Mouse (Mus musculus) erythroid progenitor cell, adult 5-6 weeks (primary cell): ENCODE data around the gene Clnk. TPM values are rescaled to one million over a fixed set of nuclear protein-coding genes. Genes with fewer than 3 reads are reported as not detected.

ENCODE experiments used
- ATAC-seq: replicated peaks from 2 replicates; pipeline ENCODE4 v1.8.0; 2016; ENCODE audit warnings: moderate number of reproducible peaks, mild to moderate bottlenecking, moderate TSS enrichment, inconsistent platforms; ENCODE audit not compliant: poor library complexity, low FRiP score, severe bottlenecking
- total RNA-seq, 2 experiments: library from RNA; stranded (forward) in 1 of 2; stranded (reverse) in 1 of 2; fragments of 150-400 nt in 1 of 2; fragments of 186-747, 209-891 nt in 1 of 2; gene quantifications; 2 replicates each; pipeline versions ENCODE4 v1.2.3 to v1.2.4; 2015 to 2017; ENCODE audit warnings: low replicate concordance in 2 of 2

The Clnk gene
- total RNA-seq, 2 experiments from 2014 or later: 0.84 TPM; not detected in 1

DNA sequence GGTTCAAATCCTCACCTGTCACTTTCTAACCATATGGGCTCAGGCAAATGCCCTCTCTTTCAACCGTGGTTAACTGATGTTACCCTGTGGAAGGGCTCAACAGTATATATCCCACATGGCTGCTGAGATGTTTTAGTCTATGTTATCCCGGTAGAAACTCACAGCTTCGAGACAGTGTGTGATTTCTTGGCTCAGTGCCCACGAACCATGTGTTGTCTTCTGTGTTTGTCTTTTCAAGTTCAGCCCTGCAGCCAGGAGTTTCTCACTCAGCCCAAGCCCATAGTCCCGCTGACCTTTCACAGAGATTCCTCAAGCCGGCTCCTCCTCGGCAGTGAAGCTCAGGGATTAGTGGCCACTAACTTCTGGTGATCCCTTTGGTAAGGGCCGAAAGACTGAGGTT, 96.0 kb downstream of the Clnk start:
- no peak for ATAC-seq

DNA sequence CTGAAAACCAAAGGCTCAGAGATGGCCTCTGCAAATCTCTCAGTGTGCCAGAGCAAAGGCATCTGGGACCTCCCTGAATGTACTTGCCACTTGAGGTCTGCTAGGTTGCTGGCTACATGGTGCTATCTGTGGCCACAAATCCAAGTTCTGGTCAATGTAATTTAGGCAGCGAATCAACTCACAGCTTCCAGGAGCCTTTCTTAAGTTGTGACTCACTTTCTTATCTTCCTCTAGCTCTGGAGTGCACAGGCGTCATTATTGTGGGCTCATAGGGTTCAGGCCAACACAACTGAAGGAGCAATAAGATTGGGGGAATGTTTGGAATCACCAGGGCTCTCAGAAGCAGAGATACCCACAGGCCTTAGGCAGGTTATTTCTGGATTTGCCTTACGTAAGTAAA, 96.6 kb downstream of the Clnk start:
- ATAC-seq: no peak

DNA sequence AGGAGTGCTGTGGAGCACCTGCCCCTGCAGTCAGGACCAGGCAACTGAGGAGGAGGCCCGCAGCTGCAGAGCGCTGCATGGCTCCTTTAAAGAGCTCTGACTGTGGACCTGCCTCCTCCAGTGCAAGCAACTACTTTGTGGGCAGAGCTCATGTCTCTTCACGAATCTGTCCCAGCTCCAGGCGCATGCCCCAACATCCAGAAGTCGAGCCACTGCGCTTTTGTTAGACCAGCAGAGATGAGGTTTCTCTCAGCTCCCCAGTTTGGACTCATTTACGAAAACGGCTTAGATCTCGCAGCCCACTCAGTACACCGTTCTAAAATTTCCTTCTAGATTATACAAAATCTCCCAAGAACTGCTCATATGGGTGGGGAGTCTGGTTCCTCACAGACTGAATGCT, 101.1 kb downstream of the Clnk start:
- no peak for ATAC-seq

DNA sequence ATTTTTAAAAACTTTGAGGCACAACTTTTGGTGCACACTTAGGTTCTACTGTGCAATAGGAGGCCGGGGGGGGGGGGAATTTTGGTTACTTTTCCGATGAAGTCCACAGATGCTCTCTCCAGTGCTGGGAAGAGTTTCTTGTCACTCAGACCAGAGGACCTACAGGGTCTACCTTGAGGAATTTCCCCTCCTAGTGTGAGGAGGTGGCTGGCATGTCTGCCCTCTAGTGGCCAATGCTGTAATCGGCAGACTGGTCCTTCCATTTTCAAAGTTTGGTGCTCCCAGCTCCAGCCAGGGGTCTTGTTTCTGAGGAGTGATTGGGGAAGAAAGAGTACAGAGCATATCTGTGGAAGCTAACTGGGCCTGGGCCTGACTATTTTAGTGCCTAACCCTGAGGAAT, 121.7 kb downstream of the Clnk start:
- ATAC-seq: no peak

DNA sequence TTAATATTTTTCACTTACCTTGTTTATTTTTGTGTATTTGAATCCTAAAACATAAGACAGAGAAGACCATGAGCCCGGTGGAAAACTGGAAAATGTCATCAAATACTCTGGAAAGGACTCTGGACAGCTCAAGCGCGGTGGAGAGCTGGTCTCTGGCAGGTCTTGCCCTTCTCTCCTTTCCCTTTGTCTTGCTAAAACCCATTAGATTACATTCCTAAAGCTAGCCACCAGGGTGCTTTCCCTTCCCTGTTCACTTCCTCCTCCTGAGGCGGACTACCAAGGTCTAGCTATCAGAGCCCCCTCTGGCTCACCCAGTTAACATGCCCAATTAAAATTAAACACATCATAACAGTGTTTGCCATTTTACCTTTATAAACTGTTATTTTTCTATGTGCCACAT, 123.9 kb downstream of the Clnk start:
- ATAC-seq: no peak

DNA sequence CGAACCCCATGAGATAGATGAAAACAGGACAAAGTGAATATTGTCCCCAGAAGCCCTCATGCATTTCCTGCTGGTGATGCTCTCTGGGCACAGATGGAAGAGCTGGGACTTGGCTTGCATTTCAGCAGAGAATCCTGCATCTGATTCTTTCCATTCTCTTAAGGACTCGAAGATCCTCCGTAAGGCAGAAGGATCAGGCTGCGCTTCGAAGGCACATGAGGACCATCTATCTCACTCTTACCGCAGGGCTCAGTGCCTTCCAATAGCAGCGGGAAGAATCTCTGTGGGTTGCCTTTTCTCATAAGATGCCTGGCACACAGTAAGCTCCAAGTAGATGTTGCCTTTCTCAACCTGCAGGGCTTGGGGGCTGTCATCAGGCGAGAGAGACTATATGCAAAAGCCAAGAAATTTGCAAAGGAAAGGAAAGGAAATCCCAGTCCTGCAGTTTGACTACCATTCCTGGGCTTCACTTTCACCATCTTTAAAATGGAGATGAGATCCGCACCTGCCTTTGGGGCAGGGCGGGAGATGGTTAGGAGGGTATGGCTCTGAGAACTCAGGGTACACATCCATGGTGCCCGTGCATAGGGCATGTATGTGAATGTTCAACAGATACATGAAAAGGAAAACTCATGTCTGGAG, 167.6 kb downstream of the Clnk start:
- no peak for ATAC-seq

DNA sequence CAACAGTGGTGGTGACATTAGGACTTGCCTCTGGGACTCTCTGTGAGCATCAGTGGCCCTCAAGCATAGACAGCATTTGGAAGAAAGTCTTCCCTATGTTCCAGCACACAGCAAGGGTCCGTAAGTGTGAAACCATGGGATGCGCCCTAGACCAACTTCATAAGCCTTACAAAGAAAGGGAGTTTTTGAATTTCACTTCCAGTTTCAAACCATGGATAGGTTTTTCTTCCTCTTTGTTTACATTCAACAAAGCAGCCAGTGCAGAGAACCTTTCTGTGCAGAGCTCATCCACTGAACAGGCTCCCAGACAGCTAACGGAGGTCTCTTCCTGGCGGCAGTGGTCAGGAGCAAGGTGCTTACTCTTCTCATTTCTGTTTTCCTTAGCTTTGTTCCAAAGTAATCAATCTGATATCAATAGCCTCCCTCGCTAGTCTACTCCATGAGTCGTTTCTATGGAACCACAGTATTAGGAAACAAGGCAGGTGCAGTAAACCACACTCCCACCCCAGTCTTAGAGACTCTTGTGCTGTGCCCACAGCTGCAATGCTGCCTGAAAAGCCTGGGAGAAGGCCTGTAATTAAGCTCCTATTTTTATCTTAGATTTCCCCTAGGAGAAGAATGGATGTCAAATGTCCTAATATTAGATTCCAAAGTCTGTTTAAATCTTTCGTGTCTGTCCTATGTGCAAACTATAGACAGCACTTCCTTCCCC, 169.1 kb downstream of the Clnk start:
- no peak for ATAC-seq

DNA sequence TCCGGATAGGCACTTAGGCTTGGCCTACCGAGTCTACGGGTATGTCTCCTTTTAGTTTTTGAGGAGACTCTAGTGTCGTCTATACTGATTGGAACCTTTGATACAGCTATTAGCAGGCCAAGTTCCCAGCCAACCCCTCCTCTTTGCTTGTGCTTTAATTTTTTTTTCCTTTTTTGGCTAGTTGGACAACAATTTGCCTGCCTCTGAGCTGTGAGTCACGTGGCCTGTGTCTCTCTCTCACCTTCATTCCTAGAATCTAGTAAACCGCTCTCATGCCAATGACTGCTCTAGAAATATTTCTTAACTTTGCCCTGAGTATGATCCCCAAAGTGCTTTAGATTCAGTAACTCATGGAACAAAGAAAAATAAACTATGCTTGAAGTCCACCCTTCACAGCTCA, 173.7 kb downstream of the Clnk start:
- no peak for ATAC-seq

DNA sequence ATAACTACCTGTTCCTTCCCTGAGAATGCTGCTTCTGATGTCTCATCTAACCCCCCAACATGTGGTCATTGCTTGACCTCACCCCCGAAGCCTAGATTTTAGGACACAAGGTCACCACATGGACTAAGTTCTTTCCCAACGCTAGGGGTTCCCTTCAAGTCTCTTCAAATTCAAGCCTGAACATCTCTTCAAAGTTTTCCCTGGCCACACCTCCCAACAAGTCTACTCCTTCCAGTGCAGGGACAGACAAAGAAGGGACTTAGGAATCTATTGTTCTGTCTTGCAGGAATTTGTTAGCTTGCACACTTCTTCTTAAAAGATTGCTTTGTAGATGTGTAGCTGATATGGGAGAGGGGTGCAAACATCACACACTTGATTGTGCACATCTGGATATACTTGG, 174.5 kb downstream of the Clnk start:
- ATAC-seq: no peak

DNA sequence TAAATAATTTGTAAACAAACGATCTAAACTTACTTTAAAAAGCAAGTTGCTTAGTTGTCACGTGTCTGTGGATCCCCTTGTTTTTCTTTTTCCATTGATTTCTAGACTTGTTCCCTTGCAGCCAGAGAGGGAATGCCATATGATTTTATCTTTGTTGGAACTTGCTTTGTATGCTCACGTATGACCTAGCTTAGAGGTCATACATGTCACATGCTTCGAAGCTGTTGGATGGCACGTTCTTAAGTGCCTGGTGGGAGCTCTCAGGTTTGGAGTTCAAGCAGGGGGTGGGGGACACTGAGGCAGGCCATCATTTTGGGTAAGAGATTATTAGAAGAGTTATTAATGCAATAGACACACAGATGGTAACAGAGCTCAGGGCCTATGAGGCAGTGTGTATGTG, 178.1 kb downstream of the Clnk start:
- ATAC-seq: no peak

DNA sequence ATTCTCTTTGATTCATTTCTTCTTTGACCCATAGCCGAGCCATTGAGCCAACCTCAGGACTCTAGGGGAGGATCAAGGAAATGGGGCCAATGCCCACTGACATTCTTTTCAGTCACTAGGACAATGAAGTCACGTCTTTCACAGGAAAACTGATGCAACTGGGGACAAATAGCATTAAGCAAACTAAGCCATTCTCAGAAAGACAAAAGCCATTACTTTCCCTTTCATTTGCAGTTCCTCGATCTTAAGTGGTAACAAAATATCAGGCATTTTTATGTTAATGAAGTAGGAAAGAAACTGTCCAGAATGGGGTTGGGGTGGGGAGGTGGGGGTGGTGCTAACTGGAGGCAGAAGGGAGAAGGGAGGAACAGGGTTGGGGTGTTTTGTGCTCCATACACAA, 178.6 kb downstream of the Clnk start:
- no peak for ATAC-seq

DNA sequence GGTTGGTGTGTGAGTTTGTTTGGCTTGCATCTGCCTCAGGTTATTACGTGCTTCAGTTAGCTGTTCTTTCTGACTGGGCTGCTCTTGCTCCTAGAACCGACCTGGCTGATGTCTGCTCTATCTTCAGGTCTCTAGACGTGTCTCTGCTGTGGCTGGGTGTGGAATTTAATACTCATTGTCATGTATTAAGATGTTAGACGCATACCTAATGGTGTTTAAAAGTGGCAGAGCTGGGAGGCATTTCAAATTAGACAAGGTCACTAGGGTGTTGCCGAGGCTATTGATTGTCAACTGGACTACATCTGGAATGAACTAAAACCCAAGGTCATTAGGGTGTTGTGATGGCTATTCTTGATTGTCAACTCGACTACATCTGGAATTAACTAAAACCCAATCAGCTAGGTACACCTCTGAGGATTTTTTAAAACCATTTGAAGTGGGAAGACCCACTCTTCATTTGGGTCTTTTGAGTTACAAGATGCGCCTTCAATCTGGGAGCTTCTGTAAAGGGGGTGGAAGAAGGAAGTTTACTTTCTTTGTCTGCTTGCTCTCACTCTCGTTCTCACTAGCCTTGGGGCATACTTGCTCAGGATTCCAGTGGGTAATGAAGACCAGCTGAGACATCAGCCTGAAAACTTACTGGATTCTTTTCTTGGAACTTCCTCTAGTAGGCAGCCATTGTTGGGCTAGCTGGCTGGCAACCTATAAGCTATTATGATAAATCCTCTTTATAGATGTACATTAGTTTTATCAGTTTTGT, 179.8 kb downstream of the Clnk start:
- ATAC-seq: no peak

DNA sequence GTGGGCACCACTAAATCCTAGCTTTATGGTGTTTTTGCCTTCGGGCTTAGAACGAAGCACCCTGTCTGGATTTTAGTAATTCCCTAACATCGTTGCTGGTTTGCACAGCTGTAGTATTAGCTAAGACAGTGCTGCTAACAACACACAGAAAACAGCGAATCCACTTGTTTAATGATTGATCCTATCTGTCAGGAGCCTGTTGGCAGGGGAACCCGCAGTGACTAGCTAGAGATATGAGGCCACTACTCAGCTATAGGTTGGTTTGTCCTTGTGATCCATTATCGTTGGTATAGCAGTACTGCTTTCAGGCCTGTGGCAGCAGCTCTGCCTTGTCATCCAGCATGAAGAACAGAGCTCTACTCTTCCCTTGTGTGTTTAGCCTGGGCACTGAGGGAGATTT, 183.8 kb downstream of the Clnk start:
- no peak for ATAC-seq

DNA sequence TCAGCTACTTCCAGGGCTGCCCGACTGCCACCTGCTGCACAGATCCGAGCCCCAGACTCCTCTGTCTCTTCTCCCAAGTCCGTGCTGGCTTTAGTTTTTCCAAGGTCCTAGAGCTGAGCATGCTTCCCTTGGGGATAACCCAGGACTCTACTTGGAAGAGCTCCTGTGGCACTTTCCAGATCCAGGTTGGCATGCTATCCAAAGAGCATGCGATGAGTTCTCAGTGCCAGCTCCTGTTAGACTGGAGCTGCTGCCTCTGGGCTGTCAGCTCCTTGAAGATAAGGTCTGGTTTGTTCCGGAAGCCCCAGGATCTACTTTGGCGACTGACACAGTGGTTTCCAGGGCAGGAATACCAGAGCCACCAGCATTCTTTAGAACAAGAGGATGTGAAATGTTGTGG, 187.4 kb downstream of the Clnk start:
- no peak for ATAC-seq

DNA sequence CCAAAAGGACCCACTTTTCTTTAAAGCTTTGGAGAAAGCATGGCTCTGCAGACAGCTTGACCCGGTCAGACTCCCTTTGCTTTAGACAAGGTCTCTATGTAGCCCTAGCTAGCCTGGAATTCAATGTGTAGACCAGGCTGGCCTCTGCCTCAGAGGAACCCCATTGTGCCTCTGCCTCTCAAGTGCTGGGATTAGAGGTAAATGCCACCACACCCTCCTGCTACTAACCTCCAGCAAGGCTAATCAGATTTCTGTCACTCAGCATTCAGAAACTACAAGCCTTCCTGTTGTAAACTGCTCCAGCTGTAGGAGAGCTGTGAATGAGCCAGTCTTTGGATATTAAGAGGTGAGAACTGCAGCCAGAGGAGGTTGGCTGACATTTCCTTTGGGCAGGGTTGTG, 188.9 kb downstream of the Clnk start:
- no peak for ATAC-seq

DNA sequence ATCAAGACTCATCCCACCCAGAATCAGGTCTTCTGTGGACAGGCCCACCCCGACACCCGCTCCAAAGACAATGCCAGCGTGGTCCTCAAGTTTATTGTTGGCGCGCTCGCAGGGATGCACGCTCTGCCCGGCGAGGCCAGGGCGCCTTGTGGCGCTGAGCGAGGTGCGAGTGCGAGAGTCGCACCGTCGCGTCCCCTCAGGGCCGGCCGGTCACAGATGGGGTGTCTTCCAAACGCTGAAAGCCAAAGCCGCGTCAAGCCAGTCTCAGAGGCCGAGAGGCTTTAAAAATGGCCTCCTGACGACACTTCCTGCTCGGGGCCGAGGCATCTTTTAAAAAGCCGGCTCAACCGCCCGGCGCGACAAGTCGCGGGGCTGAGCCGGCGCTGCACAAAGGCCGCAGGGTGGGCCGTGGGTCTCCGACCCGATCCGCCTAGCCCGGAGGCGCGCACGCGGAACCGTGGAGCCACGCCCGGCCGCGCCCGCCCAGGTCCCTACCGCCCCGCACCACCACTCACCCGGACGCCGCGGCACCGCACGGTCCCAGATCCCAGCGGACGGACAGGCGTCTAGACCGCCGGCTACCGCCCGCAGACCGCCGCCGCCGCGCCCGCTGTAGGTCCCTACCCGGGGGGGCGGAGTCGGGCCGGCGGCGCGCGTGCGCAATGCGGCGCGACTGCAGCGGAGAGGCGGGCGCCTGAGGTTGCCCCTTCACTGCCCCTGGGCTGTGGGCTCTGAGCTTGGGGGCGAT, 192.3 kb downstream of the Clnk start, which contains the start of gene Zfp518b:
Gene Zfp518b, minus strand, starts transcription at position 663 of the 748 bp plus-strand sequence.
- ATAC-seq: no peak

DNA sequence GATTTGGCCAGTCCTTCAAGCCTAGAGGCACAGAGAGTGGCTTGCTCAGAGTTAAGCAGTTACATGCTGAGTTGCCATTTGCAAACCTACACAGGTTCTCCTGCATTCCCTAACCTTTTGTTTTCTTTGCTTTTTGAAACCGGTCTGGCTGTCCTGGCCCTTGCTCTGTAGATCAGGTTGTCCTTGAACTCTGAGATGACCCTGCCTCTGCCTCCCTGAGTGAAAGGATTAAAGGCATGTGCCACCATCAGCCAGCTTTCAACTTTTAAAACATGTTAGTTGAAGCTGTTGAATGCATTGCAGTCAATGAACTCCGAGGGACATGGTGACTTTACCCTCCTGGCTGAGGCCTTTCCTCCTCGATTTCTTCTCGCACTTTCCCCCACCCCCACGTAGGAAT, 217.8 kb downstream of the Clnk start:
- no peak for ATAC-seq
